Mouse (Mus musculus) effector memory CD4-positive, alpha-beta T cell, adult 7 months (primary cell): ENCODE measurements around the gene Nkx1-1. TPM values are rescaled to one million over a fixed set of nuclear protein-coding genes. Genes with fewer than 3 reads are reported as not detected.

Experiments used
- polyA plus RNA-seq: library from polyadenylated mRNA; unstranded; fragments of 100-300 nt; shearing (Covaris generic); gene quantifications from one replicate; pipeline ENCODE4 v1.2.1, GENCODE M21; 2017

Gene Nkx1-1
- polyA plus RNA-seq: not detected

DNA sequence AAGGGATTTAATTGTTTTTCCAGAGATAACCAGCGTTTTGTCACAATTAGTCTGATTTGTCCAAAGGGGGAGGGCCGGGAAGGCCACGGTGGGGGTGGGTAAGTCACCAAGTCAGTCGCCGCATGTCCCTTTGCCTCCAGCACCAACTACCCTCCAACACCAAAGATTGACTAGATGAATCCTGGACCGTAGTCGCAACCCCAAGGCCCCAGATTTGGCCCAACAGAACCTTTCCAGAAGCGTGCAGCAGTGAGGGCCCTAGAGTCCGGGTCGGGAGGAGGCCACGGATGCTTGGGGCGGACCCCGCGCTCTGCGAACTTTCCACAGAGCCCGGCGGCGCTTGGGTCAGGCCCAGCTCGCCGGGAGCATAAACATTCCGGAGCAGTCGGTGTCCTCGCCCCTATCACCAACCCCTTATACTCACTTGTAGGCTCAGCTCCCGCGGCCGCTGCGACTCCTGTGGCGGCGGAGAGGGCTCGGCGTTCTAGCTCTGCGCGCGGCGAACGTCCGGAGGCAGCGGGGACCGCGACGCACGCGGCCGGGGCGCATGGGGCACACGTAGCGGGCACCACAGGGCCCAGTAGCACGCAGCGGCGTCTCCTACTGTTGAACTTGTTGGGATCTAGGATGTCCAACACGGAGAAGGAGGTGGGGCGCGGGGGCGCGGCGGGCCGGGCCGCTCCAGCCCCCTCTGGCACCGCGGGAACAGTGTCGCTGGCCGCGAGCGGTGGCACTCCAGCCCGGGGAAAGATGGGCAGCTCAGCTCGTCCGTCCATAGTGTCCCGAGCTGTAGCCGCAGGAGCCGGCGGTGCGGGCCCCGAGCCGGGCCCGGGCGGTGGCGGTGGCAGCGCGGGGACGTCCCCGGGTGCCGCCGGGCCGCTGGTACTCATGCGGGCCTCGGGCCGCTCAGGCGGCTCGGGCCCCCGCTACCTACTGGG, at the start of gene Nkx1-1:
Gene Nkx1-1 (minus strand): TSS at position 776 of the 938 bp plus-strand sequence.

Other genes with a start within 250 kb of the Nkx1-1 start
- gene Spon2, start 215.5 kb downstream of the Nkx1-1 start, polyA plus RNA-seq: not detected
- gene Ctbp1, start 159.0 kb downstream of the Nkx1-1 start, polyA plus RNA-seq: 261 TPM
- 85.3 TPM for gene Maea, start 98.5 kb downstream of the Nkx1-1 start, polyA plus RNA-seq
- 9.4 TPM for gene Uvssa, start 55.4 kb downstream of the Nkx1-1 start, polyA plus RNA-seq
- gene Fam53a, start 195.7 kb upstream of the Nkx1-1 start, polyA plus RNA-seq: 44.6 TPM
- not detected for gene Gm9903, start 195.9 kb upstream of the Nkx1-1 start, polyA plus RNA-seq
- gene Slbp, start 218.6 kb upstream of the Nkx1-1 start, polyA plus RNA-seq: 210 TPM
- gene Tacc3, start 224.2 kb upstream of the Nkx1-1 start, polyA plus RNA-seq: 11.7 TPM
- 10.1 TPM for gene Tmem129, start 224.4 kb upstream of the Nkx1-1 start, polyA plus RNA-seq